Mouse (Mus musculus): Measurements from ENCODE around the gene Lrrc8c. TPM values are rescaled to one million over a fixed set of nuclear protein-coding genes. Genes with fewer than 3 reads are reported as not detected.
"Not testable (repeated sequence)": the region's sequence is repeated elsewhere in the genome, so short reads cannot be mapped to it uniquely, and the experiment has no call there.

Gene Lrrc8c
- total RNA-seq, 1 experiment from 2014 or later = 18.0 TPM

DNA sequence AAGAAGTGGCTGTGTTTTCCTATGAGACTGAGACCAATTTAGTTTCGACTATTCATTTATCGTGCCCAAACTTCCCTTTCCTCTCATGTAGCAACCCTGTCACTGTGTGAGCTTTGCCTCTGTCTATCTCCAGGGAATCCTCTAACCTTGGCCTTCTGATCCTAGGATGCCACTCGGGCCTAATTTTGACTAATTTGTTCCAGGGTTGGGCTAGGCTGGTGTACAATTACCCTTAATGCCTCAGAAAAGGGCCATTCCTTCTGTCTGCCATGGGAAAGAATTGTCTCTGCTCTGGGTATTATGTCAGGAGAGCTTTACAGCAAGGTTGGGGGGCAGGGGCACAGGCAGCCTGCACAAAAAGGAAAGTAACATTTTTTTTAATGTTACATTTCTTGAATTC, 107.2 kb downstream of the Lrrc8c start:
- ATAC-seq (replicated peaks; ENCODE audit: low read depth, poor library complexity, severe bottlenecking) = peak; percentile 23; the same call in 1 of the 2 replicates

DNA sequence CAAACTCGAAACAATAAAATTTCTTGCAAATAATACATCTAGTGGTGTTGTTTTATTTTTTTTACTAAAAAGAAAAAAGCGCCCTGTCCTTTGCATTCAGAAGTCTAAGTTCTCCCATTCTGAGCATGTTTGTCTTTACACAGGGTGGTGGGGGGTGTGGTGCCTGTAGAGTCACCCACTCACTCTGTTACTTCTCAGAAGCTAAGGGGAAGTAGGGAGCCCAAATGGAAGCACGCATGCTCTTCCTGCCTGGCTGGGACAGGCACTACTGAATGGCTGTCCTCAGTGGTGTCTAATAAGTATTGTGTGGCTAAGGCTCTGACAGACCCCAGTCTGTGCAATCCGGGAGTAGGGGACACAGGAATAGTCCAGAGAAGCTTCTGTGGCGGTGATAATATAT, 107.9 kb downstream of the Lrrc8c start:
- peak; percentile 67 for ATAC-seq (replicated peaks; ENCODE audit: low read depth, poor library complexity, severe bottlenecking)

DNA sequence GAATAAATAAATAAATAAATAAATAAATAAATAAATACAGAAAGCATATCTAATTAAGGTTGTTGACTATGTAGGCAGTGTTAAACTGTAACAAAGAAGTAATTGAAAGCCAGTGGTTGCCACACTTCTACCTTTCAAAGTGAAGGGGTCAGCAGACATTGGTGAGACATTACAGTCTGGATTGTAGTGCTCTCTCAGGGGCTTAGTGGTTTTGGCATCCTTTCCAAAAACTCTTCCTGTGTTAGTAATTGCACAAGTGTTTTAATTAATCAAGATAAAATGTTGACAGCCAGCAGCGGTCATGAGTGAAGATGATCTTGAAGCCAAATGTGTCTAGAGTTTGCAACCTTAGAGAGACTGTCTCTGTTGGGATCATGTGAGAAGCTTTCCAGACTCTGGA, 110.8 kb downstream of the Lrrc8c start:
- ATAC-seq (replicated peaks; ENCODE audit: low read depth, poor library complexity, severe bottlenecking) = no peak

GRCm38 (mm10) chr5:105632066-105632465, 112.9 kb downstream of the Lrrc8c start:
- ATAC-seq (replicated peaks; ENCODE audit: low read depth, poor library complexity, severe bottlenecking) = no peak

- ATAC-seq (replicated peaks; ENCODE audit: low read depth, poor library complexity, severe bottlenecking) = no peak
Observed at GRCm38 (mm10) chr5:105635576-105635975, 116.4 kb downstream of the Lrrc8c start.

DNA sequence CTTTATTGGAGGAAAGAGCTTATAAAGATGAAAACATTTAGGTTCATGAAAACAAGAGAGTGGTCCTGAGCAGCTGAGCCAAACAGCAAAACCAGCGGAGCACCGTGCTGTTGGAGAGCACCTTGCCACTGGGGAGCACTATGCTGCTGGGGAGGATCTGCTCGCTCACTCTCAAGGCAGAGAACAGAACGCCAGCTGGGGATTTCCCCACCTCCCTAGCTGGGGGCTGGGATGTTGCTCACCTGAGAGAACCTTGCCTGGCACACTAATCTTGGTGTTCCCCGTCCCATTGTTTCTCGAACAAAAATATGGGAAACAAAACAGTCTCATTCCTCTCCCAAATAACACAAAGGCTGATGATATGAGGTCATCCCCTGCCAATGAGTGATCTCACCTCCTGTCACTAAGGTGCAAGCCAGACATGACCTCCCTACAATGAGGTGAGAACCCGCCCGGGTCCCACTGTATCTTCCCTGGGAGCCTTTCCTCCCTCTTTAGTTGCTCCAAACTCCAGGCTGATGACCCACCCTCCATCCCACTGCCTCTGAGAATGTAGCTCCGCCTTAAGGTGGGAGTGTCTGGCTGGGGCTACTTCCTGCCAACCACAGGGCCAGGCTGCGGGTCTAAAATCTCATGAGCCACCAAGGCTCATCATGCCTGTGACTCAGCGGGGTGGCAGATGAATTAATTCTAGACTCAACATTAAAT, 117.5 kb downstream of the Lrrc8c start:
- ATAC-seq (replicated peaks; ENCODE audit: low read depth, poor library complexity, severe bottlenecking) = peak; percentile 85

DNA sequence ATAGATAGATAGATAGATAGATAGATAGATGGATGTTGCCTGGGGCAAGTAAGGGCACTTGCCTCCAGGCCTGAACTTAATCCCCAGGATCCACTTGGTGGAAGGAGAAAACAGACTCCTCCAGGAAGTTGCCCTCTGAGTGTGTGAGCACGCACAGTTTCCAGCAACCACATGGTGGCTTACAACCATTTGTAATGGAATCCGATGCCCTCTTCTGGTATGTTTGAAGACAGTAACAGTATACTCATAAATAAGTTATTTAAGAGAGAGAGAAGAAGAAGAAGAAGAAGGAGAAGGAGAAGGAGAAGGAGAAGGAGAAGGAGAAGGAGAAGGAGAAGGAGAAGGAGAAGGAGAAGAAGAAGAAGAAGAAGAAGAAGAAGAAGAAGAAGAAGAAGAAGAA, 119.1 kb downstream of the Lrrc8c start:
- not testable (repeated sequence) for ATAC-seq (replicated peaks; ENCODE audit: low read depth, poor library complexity, severe bottlenecking)

DNA sequence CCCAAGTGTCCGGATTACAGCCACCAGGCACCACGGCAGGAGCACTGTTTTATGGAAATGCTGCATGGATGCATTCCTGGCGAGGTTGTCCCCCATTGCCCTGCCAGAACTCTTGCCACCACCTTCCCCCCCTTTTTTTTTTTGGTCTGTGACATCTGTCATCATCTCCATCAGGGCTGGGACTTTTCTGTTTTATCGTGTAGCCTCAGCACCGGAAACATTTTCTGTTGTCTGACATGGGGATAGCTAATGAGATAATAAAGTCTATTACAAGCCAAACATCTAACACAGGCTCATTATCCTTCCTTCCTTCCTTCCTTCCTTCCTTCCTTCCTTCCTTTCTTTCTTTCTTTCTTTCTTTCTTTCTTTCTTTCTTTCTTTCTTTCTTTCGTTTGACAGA, 119.7 kb downstream of the Lrrc8c start:
- ATAC-seq (replicated peaks; ENCODE audit: low read depth, poor library complexity, severe bottlenecking) = no peak

GRCm38 (mm10) chr5:105639363-105639762, 120.2 kb downstream of the Lrrc8c start:
- ATAC-seq (replicated peaks; ENCODE audit: low read depth, poor library complexity, severe bottlenecking) = no peak

DNA sequence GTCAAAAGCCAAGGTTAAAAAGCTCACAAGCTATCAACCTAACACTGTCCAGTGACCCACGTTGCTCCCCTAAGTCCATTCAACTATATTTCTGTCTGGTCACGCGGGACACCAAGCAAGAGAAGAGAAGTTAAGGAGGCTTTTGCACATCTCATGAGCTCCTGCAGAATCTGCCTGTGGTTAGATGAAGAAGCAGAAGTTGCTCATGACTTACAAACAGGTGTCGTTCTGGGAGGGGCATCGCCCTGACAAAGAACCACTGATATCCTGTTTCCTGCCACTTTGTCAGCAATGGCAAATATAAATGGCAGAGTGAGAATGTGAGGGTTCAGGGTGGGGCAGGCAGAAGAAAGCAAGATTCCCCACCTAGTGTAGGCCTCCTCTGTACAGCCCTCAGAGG, 123.3 kb downstream of the Lrrc8c start:
- peak; percentile 94 for ATAC-seq (replicated peaks; ENCODE audit: low read depth, poor library complexity, severe bottlenecking)

DNA sequence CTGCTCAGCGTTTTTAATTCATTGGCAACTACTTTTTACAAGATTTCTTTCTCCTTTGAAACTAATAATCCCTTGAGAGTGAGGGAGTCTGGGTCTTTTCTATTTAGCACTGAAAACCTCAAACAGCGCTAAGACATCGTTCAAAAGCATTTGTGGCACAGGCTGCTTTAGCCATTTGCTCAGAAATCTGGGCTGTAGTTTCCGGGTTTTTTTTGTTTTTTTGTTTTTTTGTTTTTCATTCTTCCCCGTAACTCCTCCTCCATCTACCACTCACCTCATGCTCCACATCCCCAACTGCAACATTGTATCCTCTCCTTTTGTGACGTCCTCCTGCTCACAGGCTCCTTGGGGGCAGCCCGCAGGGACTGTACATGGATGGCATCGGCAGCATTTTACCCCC, 124.1 kb downstream of the Lrrc8c start:
- no peak for ATAC-seq (replicated peaks; ENCODE audit: low read depth, poor library complexity, severe bottlenecking)

GRCm38 (mm10) chr5:105644195-105644594, 125.0 kb downstream of the Lrrc8c start:
- no peak for ATAC-seq (replicated peaks; ENCODE audit: low read depth, poor library complexity, severe bottlenecking)

- no peak for ATAC-seq (replicated peaks; ENCODE audit: low read depth, poor library complexity, severe bottlenecking)
Observed at GRCm38 (mm10) chr5:105647094-105647493, 127.9 kb downstream of the Lrrc8c start.

GRCm38 (mm10) chr5:105648648-105649287, 129.6 kb downstream of the Lrrc8c start:
- ATAC-seq (replicated peaks; ENCODE audit: low read depth, poor library complexity, severe bottlenecking) = peak; percentile 79

DNA sequence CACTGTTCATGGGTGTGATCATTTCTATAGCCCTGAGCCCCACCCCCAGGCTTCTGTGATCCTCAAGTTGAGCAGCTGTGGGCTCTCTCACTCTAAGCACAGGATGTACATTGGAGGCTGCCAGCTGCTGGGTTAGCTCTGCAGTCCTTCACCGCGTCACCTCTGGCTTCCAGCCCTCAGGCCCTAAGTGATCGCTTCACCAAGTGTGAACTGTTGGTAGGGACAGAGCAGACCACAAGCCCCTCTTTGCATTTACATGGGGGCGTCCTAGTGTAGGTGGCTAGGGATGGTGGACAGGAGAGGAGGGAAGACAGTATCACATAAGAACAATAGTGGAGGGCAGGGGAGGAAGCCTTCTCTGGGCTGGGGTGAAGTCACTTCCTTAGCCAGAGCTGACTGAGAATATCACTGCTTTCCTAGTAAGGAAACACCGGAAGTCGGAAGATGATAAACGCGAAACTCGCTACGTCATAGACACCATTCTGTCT, 130.4 kb downstream of the Lrrc8c start:
- ATAC-seq (replicated peaks; ENCODE audit: low read depth, poor library complexity, severe bottlenecking) = peak; percentile 16; the same call in 1 of the 2 replicates

DNA sequence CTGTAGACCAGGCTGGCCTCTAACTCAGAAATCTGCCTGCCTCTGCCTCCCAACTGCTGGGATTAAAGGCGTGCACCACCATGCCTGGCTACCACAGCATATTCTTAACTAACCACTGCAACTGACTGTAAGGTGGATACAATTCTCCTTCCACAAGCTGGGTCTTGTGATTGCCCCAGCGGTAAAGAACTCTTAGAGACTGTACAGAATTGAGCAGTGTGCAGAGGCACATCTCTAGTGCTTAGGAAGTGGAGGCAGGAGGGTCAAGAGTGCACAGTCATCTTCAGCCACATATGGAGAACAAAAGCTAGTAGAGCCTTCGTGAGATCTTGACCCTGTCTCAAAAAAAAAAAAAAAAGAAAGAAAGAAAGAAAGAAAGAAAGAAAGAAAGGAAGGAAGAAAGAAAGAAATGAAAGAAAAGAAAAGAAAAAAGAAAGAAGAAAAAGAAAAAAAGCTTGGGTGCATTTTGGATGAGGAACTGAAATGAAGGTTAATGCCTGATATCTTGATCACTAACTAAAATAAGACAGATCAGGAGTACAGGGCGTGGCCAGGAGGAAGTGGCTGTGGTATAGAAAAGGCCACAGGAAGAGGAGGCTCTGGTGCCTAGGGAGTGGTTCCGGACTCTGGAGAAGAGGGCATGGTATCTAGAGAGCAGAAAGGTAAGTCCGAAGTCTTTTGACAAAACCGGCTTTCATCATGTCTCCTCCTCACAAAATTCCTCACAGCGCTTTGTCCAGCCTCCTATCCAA, 131.7 kb downstream of the Lrrc8c start:
- peak; percentile 53 for ATAC-seq (replicated peaks; ENCODE audit: low read depth, poor library complexity, severe bottlenecking)

DNA sequence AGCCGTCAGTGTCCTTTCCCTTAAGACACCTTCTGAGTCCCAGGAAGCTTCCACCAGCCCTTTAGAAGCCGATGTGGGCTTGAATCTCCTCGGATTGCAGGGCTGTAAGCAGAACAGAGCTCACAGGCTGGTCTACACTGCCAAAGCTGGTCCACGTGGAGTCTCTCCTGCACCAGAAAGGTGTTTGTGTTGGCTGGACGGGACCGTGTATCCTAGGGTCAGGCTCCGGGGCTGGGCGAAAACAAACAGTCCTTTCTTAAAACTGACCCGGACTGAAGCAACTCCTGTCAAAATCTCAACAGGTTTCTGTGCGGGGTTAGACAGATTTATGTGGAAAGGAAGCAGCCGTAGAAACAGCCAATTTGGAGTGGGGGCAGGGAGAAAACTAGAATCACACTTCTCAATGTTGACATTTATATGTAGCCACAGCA, 132.4 kb downstream of the Lrrc8c start:
- ATAC-seq (replicated peaks; ENCODE audit: low read depth, poor library complexity, severe bottlenecking) = no peak

DNA sequence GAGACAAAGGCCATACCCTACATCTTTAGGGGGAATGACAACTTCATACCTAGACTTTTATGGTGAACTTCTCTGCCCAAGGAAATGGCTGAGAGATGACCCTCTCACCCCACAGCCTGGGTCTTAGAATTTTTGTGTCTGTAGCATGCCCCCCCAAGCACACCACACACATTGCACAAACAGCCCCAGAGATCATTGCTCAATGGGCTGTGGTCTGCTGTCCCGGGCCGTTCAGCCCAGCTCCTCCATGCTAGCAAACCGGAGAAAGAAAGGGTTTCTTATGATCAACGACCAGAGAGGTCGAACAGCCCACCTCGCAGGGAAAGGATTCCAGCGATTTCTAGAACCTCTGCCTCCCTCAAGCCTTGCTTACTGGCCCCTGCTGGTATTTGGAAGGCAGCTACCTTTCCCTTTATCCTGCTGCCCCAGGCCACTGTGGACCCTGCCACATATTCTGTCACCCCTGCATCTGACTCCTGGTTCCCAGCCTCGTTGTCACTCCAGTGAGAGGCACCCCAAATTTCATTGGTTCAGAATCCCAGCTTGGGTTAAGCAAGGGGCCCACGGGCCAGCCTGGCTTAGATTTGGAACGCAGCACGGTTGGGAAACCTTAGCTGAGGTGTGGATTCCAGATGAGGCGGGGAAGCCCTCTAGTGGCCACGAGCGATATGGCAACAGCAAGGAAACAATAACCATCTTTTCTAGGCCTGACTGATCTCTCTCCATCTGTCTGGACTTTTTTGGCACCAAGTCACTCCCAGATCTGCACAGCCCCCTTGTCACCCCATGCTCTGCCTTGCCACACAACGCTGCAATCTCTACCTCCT, 135.3 kb downstream of the Lrrc8c start:
- ATAC-seq (replicated peaks; ENCODE audit: low read depth, poor library complexity, severe bottlenecking) = peak; percentile 67

GRCm38 (mm10) chr5:105655100-105655734, 136.0 kb downstream of the Lrrc8c start:
- ATAC-seq (replicated peaks; ENCODE audit: low read depth, poor library complexity, severe bottlenecking) = no peak

DNA sequence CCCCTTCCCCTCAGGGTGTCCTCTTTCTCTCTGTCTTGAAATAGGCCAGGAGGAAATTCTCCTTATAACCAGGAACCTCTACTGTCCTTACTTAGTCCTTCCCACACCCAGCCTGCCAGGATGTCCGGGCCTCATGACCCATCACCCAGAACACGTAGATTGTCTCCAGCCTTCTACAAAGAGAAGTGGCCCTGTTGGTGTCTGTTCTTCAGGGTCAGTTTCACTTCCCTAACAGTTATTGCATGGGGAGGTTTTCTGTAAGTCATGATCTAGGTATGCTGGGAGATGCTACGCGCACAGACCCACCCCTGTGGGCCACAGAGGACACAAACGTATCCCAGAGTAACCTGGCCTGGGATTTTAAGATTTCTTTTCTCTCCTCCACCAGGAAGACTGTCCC, 142.7 kb downstream of the Lrrc8c start:
- peak; percentile 95 for ATAC-seq (replicated peaks; ENCODE audit: low read depth, poor library complexity, severe bottlenecking)

All from common myeloid progenitor, adult 5-6 weeks (primary cell).